Mouse (Mus musculus) central nervous system, embryonic 14 days (tissue): Measurements from ENCODE around the gene Crebbp. TPM values are rescaled to one million over a fixed set of nuclear protein-coding genes. Genes with fewer than 3 reads are reported as not detected.

Source experiments
- polyA plus RNA-seq: library from polyadenylated mRNA; depleted of rRNA; stranded (reverse); fragments of >200 nt; gene quantifications from 2 replicates; pipeline ENCODE4 v1.2.3, GENCODE M21; 2012; rRNA removed

Gene Crebbp
- polyA plus RNA-seq, result 27.1 and 30.4 TPM in 2 replicates

GRCm38 (mm10) chr16:4213799-4214551 is at the start of gene Crebbp:
Crebbp (minus strand) TSS chr16:4213997.

DNA sequence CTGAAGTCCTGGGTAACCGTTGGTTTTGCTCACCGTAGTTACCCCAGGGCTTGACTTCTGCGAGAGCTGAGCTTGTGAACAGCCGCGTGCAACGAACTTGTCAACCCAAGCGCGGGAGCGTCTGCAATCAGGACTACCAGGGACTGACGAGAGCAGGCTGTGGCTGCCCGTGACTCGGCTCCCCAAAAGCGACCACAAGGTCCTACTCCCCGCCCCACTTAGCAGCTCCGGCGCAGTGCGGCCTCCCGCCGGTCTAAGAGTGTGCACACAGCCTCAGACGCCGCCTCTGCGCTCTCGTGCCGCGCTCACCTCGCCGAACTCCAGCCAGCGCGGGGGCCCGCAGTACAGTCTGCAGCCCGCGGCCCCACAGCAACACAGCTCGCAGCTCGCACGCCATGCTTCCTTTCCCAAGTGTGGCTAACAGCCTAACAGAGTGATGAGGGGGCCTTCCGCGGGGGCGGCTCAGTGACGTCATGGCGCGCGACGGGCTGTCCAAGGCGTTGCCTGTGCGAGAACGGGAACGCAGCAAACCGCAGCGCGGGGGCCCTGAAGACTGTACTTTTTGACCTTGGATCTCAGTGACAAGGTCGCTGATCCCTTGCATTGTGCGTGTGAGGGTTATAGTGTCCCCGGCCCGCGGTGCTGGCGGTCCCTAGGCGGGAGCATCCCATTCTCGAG is 136.3 kb downstream of the Crebbp start, which contains the start of gene Trap1:
TSS of gene Trap1 (minus strand) at position 444 of the 678 bp plus-strand sequence.

DNA sequence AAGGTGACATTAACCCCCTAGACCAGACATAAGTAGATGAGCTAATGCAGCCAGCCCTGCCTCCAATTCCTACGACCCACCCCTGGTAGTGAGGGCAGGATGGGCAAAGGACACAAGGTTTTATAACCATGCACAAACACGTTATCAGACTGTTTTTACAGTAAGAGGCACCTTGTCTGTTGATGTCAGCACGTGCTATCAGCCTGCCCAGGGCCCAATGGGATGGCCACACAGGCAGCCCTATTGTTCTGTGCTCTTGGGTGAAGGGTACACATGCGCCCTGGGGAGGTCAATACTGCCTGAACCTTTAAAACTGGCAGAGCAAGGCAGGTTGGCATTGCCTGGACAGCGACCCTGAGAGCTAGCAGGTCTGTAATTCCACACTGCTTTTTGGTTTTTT is 177.0 kb downstream of the Crebbp start, which contains the start of gene Dnase1:
TSS of gene Dnase1 (plus strand) at position 136 of the 400 bp plus-strand sequence.

Other genes starting within 250 kb of the Crebbp start
- gene Nlrc3, start 237.4 kb downstream of the Crebbp start, polyA plus RNA-seq, result 1.7 and 2.0 TPM in 2 replicates
- 55.3 and 57.0 TPM in 2 replicates for gene Slx4, start 210.2 kb downstream of the Crebbp start, polyA plus RNA-seq
- 0.16 and 0.22 TPM in 2 replicates for gene Dnase1, start 177.1 kb downstream of the Crebbp start, polyA plus RNA-seq
- 67.3 and 67.4 TPM in 2 replicates for gene Trap1, start 136.2 kb downstream of the Crebbp start, polyA plus RNA-seq
- gene Adcy9, start 206.5 kb upstream of the Crebbp start, polyA plus RNA-seq, result 5.1 and 5.8 TPM in 2 replicates